ENCODE assay signal across 29 mouse cellular contexts in genomic region chr2:48770634-48771033, GRCm38 (mm10). TPM values are rescaled to one million over a fixed set of nuclear protein-coding genes. Genes with fewer than 3 reads are reported as not detected.
A peak's percentile ranks its signal among the peaks of the same experiment; 100 is the strongest.
DNase-seq lines count a peak whose midpoint lies in the region; ATAC-seq and TF ChIP-seq lines count a peak whose summit lies in the region.
"Had no signal": no experiment of that assay in that cellular context is flagged by ENCODE, and none has a peak within 500 bp of the region (broad histone marks: within the 10 kb centered on the region; RNA-seq: fewer than 3 reads in every experiment).

No protein-coding gene starts in this region.

- no peak overlapping the region for H3K9ac ChIP-seq in forebrain, embryonic 15.5 days (replicated peaks)
- H3K9ac ChIP-seq in forebrain, embryonic 12.5 days, result no peak overlapping the region
- H3K9ac ChIP-seq in hindbrain, postnatal 0 days (replicated peaks; ENCODE audit: low read length), result no peak overlapping the region
- H3K9ac ChIP-seq in hindbrain, embryonic 12.5 days, result no peak overlapping the region
- no peak overlapping the region for H3K9ac ChIP-seq in midbrain, embryonic 14.5 days (replicated peaks; ENCODE audit: low read length)
- no peak overlapping the region for H3K9ac ChIP-seq in midbrain, postnatal 0 days (replicated peaks; ENCODE audit: low read length, poor library complexity, severe bottlenecking)
- H3K9ac ChIP-seq: embryonic facial prominence, embryonic 13.5 days; heart, embryonic 12.5 days; heart, embryonic 15.5 days; hindbrain, embryonic 14.5 days had no signal

- peak; percentile 10 for DNase-seq in hindbrain, postnatal 0 days (ENCODE audit: low spot score)
- DNase-seq in midbrain, embryonic 14.5 days, result peak; percentile 8
- DNase-seq in midbrain, embryonic 10.5 days (ENCODE audit: low spot score), result no peak
- DNase-seq in midbrain, postnatal 0 days (ENCODE audit: low spot score), result peak; percentile 4
- DNase-seq: adrenal gland, adult 2 months; adrenal gland, postnatal 14 days; B cell, adult 2 months; cerebellum, adult 11-12 months; cerebellum, adult 8-10 months; cerebellum, postnatal 10 days; cerebellum, postnatal 36 days; embryo, embryonic 11 days; gastrocnemius, postnatal 25 days; heart, adult 18-20 months; heart, postnatal 10 days; heart, postnatal 36 days had no signal

- TF ChIP-seq CTCF in hindbrain, postnatal 0 days (IDR thresholded peaks at IDR 0.05; ENCODE audit: low read depth), result no peak
- no peak for TF ChIP-seq CTCF in midbrain, postnatal 0 days (IDR thresholded peaks at IDR 0.05)

- H3K9me3 ChIP-seq in forebrain, embryonic 15.5 days, result no peaks in the 10 kb centered on the region
- no peaks in the 10 kb centered on the region for H3K9me3 ChIP-seq in forebrain, embryonic 12.5 days
- no peaks in the 10 kb centered on the region for H3K9me3 ChIP-seq in hindbrain, postnatal 0 days (ENCODE audit: low read length)
- H3K9me3 ChIP-seq in hindbrain, embryonic 12.5 days (replicated peaks), result no peaks in the 10 kb centered on the region
- no peaks in the 10 kb centered on the region for H3K9me3 ChIP-seq in midbrain, embryonic 14.5 days (ENCODE audit: control insufficient read depth, low read length)
- no peaks in the 10 kb centered on the region for H3K9me3 ChIP-seq in midbrain, embryonic 10.5 days (replicated peaks)
- no peaks in the 10 kb centered on the region for H3K9me3 ChIP-seq in midbrain, postnatal 0 days (ENCODE audit: low read length)
- H3K9me3 ChIP-seq: embryonic facial prominence, embryonic 10.5 days; embryonic facial prominence, embryonic 13.5 days; G1E; heart, embryonic 12.5 days; heart, embryonic 15.5 days; hindbrain, embryonic 10.5 days had no signal

- H3K4me3 ChIP-seq in forebrain, embryonic 15.5 days, result no peak overlapping the region
- H3K4me3 ChIP-seq in forebrain, embryonic 12.5 days (replicated peaks), result no peak overlapping the region
- no peak overlapping the region for H3K4me3 ChIP-seq in hindbrain, postnatal 0 days (ENCODE audit: low read length)
- H3K4me3 ChIP-seq in hindbrain, embryonic 12.5 days, result no peak overlapping the region
- H3K4me3 ChIP-seq in midbrain, embryonic 14.5 days (replicated peaks; ENCODE audit: low read depth, low read length), result no peak overlapping the region
- no peak overlapping the region for H3K4me3 ChIP-seq in midbrain, embryonic 10.5 days
- no peak overlapping the region for H3K4me3 ChIP-seq in midbrain, postnatal 0 days (ENCODE audit: low read depth, low read length)
- H3K4me3 ChIP-seq: embryonic facial prominence, embryonic 10.5 days; embryonic facial prominence, embryonic 13.5 days; heart, embryonic 12.5 days; heart, embryonic 15.5 days; hindbrain, embryonic 10.5 days had no signal

- H3K36me3 ChIP-seq in forebrain, embryonic 15.5 days, result no peaks in the 10 kb centered on the region
- H3K36me3 ChIP-seq in forebrain, embryonic 12.5 days (replicated peaks), result no peaks in the 10 kb centered on the region
- no peaks in the 10 kb centered on the region for H3K36me3 ChIP-seq in hindbrain, postnatal 0 days (ENCODE audit: insufficient read depth, low read length)
- no peaks in the 10 kb centered on the region for H3K36me3 ChIP-seq in hindbrain, embryonic 12.5 days
- H3K36me3 ChIP-seq in midbrain, embryonic 14.5 days (ENCODE audit: control insufficient read depth, insufficient read depth, low read length), result no peaks in the 10 kb centered on the region
- no peaks in the 10 kb centered on the region for H3K36me3 ChIP-seq in midbrain, embryonic 10.5 days
- no peaks in the 10 kb centered on the region for H3K36me3 ChIP-seq in midbrain, postnatal 0 days (ENCODE audit: insufficient read depth, low read length)
- H3K36me3 ChIP-seq: embryonic facial prominence, embryonic 10.5 days; embryonic facial prominence, embryonic 13.5 days; G1E; heart, embryonic 12.5 days; heart, embryonic 15.5 days; hindbrain, embryonic 10.5 days had no signal

- 78% methylated on average over 3 of the region's 3 CpGs for WGBS in forebrain, embryonic 15.5 days
- WGBS in forebrain, embryonic 12.5 days, result 81% methylated on average over 3 of the region's 3 CpGs
- 80% methylated on average over 3 of the region's 3 CpGs for WGBS in hindbrain, postnatal 0 days
- 82% methylated on average over 3 of the region's 3 CpGs for WGBS in hindbrain, embryonic 12.5 days
- WGBS in midbrain, embryonic 14.5 days, result 81% methylated on average over 3 of the region's 3 CpGs
- WGBS in midbrain, embryonic 10.5 days, result 91% methylated on average over 3 of the region's 3 CpGs
- 81% methylated on average over 3 of the region's 3 CpGs for WGBS in midbrain, postnatal 0 days

- no peaks in the 10 kb centered on the region for H3K4me1 ChIP-seq in forebrain, embryonic 15.5 days
- H3K4me1 ChIP-seq in forebrain, embryonic 12.5 days, result no peaks in the 10 kb centered on the region
- H3K4me1 ChIP-seq in hindbrain, postnatal 0 days (ENCODE audit: insufficient read depth, low read length), result no peaks in the 10 kb centered on the region
- H3K4me1 ChIP-seq in hindbrain, embryonic 12.5 days, result no peaks in the 10 kb centered on the region
- H3K4me1 ChIP-seq in midbrain, embryonic 14.5 days (ENCODE audit: control insufficient read depth, insufficient read depth, low read length), result no peaks in the 10 kb centered on the region
- H3K4me1 ChIP-seq in midbrain, embryonic 10.5 days, result no peaks in the 10 kb centered on the region
- H3K4me1 ChIP-seq in midbrain, postnatal 0 days (ENCODE audit: insufficient read depth, low read length), result no peaks in the 10 kb centered on the region
- H3K4me1 ChIP-seq: embryonic facial prominence, embryonic 10.5 days; embryonic facial prominence, embryonic 13.5 days; heart, embryonic 12.5 days; heart, embryonic 15.5 days; hindbrain, embryonic 10.5 days had no signal

- H3K27ac ChIP-seq in forebrain, embryonic 15.5 days (replicated peaks), result no peak overlapping the region
- no peak overlapping the region for H3K27ac ChIP-seq in forebrain, embryonic 12.5 days
- no peak overlapping the region for H3K27ac ChIP-seq in hindbrain, postnatal 0 days
- no peak overlapping the region for H3K27ac ChIP-seq in hindbrain, embryonic 12.5 days
- H3K27ac ChIP-seq in midbrain, embryonic 14.5 days (replicated peaks; ENCODE audit: low read depth, low read length), result no peak overlapping the region
- H3K27ac ChIP-seq in midbrain, embryonic 10.5 days (replicated peaks), result no peak overlapping the region
- H3K27ac ChIP-seq in midbrain, postnatal 0 days (ENCODE audit: low read depth, low read length), result no peak overlapping the region
- H3K27ac ChIP-seq: embryonic facial prominence, embryonic 10.5 days; embryonic facial prominence, embryonic 13.5 days; heart, embryonic 15.5 days; hindbrain, embryonic 10.5 days; hindbrain, embryonic 14.5 days had no signal

- H3K4me2 ChIP-seq in forebrain, embryonic 15.5 days (replicated peaks), result no peak overlapping the region
- H3K4me2 ChIP-seq in forebrain, embryonic 12.5 days, result no peak overlapping the region
- H3K4me2 ChIP-seq in hindbrain, postnatal 0 days (ENCODE audit: low read depth, low read length), result no peak overlapping the region
- H3K4me2 ChIP-seq in hindbrain, embryonic 12.5 days (replicated peaks), result no peak overlapping the region
- no peak overlapping the region for H3K4me2 ChIP-seq in midbrain, embryonic 14.5 days (ENCODE audit: low read length)
- no peak overlapping the region for H3K4me2 ChIP-seq in midbrain, postnatal 0 days (ENCODE audit: low read depth, low read length, poor library complexity, severe bottlenecking)
- H3K4me2 ChIP-seq: embryonic facial prominence, embryonic 13.5 days; heart, embryonic 12.5 days; heart, embryonic 15.5 days; hindbrain, embryonic 14.5 days had no signal

- peak; percentile 74 for ATAC-seq in forebrain, embryonic 15.5 days (replicated peaks)
- no peak for ATAC-seq in forebrain, embryonic 12.5 days (ENCODE audit: low FRiP score)
- ATAC-seq in hindbrain, postnatal 0 days, result peak; percentile 18; the same call in 1 of the 2 replicates
- no peak for ATAC-seq in hindbrain, embryonic 12.5 days (ENCODE audit: low FRiP score)
- no peak for ATAC-seq in midbrain, embryonic 14.5 days (ENCODE audit: low FRiP score, low TSS enrichment)
- no peak for ATAC-seq in midbrain, postnatal 0 days (ENCODE audit: low FRiP score)
- ATAC-seq: intestine, postnatal 0 days; Patski had no signal

- H3K27me3 ChIP-seq in forebrain, embryonic 15.5 days, result no peaks in the 10 kb centered on the region
- no peaks in the 10 kb centered on the region for H3K27me3 ChIP-seq in forebrain, embryonic 12.5 days
- no peaks in the 10 kb centered on the region for H3K27me3 ChIP-seq in hindbrain, postnatal 0 days (ENCODE audit: insufficient read depth, low read length)
- H3K27me3 ChIP-seq in hindbrain, embryonic 12.5 days, result no peaks in the 10 kb centered on the region
- no peaks in the 10 kb centered on the region for H3K27me3 ChIP-seq in midbrain, embryonic 14.5 days (ENCODE audit: control insufficient read depth, insufficient read depth, low read length)
- H3K27me3 ChIP-seq in midbrain, embryonic 10.5 days (ENCODE audit: low read depth, poor library complexity, severe bottlenecking), result no peaks in the 10 kb centered on the region
- H3K27me3 ChIP-seq in midbrain, postnatal 0 days (ENCODE audit: insufficient read depth, low read length), result no peaks in the 10 kb centered on the region
- H3K27me3 ChIP-seq: CH12.LX; embryonic facial prominence, embryonic 13.5 days; heart, embryonic 12.5 days; heart, embryonic 15.5 days had no signal

RNA-seq across cellular contexts. Expression of gene Acvr2a, which starts 43.3 kb away (rescaled TPM):
- polyA plus RNA-seq in forebrain, embryonic 15.5 days (2015; fragmentation: Nextera tagmentation; extraction: Ambion mirVana), result 41.7 and 44.7 TPM in 2 replicates
- 41.5 and 42.8 TPM in 2 replicates for polyA plus RNA-seq in forebrain, embryonic 12.5 days (2016; fragmentation: Nextera tagmentation; extraction: Ambion mirVana)
- 50.3 and 54.8 TPM in 2 replicates for total RNA-seq in hindbrain, postnatal 0 days (2014; rRNA removed)
- 23.7 and 24.0 TPM in 2 replicates for polyA plus RNA-seq in hindbrain, postnatal 0 days (2015; fragmentation: Nextera tagmentation; extraction: Ambion mirVana)
- polyA plus RNA-seq in hindbrain, embryonic 12.5 days (2016; fragmentation: Nextera tagmentation; extraction: Ambion mirVana), result 46.6 and 51.1 TPM in 2 replicates
- polyA plus RNA-seq in midbrain, embryonic 14.5 days (2014; fragmentation: Nextera tagmentation; extraction: Ambion mirVana), result 45.7 and 69.7 TPM in 2 replicates
- 18.5 and 24.8 TPM in 2 replicates for polyA plus RNA-seq in midbrain, embryonic 10.5 days (2016; fragmentation: Nextera tagmentation; extraction: Ambion mirVana)
- 69.8 and 92.2 TPM in 2 replicates for total RNA-seq in midbrain, postnatal 0 days (2014; rRNA removed)
- polyA plus RNA-seq in midbrain, postnatal 0 days (2015; fragmentation: Nextera tagmentation; extraction: Ambion mirVana), result 28.9 and 30.3 TPM in 2 replicates

Comparison
In these comparisons a context has a peak if more than half of its experiments do, and no peak if none do; other contexts are left out.
1. ATAC-seq: peak in forebrain, embryonic 15.5 days (single experiment) and hindbrain, postnatal 0 days (single experiment); none in forebrain, embryonic 12.5 days (single experiment), hindbrain, embryonic 12.5 days (single experiment), midbrain, embryonic 14.5 days (single experiment) and midbrain, postnatal 0 days (single experiment).